Mouse (Mus musculus) retina, postnatal 1 day (tissue): Measurements from ENCODE around the gene Higd1c.
A peak's percentile ranks its signal among the peaks of the same experiment; 100 is the strongest.
"Not testable (repeated sequence)": the region's sequence is repeated elsewhere in the genome, so short reads cannot be mapped to it uniquely, and the experiment has no call there.

Source experiments
- DNase-seq: peaks from one replicate; pipeline ENCODE4 v3.0.0-alpha.2; 2012

Higd1c gene

DNA sequence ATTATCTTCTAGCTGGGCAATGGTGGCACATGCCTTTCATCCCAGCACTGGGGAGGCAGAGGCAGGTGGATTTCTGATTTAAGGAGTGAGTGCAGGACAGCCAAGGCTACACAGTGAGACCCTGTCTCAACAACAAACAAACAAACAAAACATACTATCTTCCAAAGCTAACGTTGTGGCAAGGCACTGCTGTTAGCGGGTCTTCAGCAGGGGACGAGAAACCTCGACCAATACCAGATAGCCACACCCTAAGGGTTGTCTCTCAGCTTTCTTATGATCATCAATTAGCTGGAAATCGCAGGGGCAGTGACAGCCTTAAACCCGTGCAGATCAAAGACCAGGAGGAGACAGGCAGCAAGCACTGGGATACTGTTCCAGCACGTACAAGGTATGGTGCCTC lies at the start of gene Higd1c:
Higd1c (plus strand) TSS at position 301 of the 400 bp plus-strand sequence.
- DNase-seq = no peak

DNA sequence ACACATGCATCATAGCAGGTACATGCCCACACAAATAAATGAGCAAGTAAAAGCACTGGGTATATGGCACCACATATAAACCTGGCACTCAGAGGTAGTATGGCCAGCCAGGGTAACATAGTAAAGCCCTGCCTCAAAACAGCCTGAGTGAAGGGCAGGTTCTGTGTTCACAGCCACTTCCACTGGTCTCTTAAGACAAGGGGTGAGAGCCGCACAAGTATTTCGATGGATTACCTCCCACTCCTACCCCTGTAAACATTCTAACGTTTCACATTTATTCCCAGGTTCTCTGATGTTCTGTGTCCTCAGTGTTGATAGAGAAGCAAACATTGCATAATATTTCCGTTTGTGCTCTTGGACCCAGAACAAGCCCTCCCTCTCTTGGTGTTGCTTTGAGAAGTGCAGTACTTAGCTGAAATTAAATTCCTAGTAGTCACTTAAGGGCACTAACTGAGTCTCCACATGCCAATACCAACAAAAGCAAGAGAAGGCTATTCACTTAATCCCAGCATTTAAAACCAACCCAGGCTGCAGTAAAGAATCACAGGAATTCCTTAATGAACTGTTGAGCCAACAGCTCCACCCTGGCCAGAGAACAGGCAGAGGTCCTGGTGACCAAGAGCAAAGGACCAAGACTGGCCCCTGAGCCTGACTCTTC lies 46.2 kb upstream of the Higd1c start:
- not testable (repeated sequence) for DNase-seq

DNA sequence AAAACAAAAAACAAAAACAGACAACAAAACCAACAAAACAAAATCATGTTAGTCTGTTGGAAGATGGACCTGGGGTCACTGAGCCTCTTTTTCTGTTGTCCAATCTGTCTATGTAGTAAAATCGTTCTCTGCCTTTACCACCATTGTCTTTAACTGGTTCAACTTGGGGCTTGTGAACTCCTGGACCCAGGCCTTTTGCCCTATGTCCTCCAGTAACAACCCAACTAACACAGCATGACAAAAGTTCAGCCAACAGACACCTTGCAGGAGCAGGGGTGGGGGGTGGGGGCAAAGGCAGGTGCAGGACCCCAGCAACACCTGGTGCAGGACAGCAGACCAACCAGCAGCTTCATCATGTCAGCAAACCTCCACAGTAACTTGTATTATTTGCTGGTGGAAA lies 44.5 kb upstream of the Higd1c start:
- DNase-seq = no peak

DNA sequence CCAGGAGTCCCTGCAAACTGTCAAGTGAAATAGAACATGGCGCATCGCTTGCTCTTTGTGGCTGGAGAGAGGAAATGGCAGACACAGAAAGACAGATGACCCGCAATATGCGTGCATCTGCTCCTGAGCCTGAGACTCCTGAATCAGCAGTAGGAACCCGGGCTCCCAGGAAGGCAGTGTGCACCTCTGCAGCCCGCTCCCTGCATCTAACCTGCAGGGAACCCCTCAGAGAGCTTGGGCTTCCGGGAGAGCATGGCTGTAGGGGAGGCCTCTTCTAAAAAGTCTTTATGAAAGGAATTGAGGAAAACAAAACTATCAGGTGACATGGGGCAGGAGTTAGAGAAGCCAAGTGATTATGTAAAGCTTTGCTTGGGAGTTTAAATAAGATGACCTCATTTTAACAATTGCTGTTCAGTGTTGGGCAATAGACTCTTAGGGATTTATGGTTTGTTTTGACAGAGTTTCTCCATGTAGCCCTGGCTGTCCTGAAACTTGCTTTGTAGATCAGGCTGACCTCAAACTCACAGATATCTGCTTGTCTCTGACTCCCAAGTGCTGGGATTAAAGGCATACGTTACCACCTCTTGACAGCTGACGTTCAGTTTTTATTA lies 43.9 kb upstream of the Higd1c start:
- DNase-seq = no peak

DNA sequence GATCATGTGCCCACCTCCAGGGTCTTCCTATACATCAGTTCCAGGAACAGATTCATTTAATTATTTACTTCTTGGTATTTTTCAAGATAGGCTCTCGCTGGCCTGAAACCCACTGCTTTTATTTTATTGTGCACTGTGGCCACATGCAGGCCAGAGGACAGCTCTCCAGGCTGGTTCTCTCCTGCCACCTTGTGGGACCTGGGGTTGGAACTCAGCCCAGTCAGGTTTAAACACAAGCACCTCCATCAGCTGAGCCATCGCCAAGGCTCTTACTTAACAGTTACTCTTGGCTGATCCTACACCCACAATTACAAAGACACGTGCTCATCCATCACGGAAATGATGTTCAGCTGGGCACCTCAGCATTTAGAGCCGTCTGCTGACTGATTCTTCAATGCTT lies 43.2 kb upstream of the Higd1c start:
- DNase-seq = peak; percentile 24

DNA sequence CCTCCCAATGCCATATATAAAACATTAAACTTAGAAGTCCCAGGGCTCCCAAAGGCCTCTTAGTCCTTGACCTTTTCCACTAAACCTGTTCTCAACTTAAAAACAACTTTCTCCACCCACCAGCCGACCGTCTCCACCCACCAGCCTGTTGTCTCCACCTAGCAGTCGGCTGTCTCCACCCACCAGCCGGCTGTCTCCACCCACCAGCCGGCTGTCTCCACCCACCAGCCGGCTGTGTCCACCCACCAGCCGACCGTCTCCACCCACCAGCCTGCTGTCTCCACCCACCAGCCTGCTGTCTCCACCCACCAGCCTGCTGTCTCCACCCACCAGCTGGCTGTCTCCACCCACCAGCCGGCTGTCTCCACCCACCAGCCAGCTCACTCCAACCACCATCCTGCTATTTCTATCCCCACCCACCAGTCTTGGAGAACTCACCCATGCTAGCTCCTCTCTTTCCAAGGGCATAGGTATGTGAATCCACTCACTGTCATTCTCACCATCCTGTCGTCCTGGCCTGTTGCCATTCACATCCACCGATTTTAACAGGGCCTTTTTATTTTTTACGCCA lies 40.2 kb upstream of the Higd1c start:
- no peak for DNase-seq

DNA sequence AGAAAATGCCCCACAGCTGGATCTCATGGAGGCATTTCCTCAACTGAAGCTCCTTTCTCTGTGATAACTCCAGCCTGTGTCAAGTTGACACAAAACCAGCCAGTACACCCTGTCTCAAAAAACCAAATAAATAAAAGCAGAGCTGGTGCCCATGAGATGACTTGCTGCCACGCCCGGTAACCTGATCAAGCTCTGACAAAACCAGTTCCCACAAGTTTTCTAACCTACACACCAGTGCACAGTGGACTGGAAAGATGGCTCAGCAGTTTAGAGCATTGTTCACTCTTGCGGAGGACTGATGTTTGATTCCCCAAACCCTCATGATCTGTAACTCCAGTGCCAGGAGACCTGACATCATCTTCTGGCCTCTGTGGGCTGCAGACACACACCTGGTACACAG lies 39.1 kb upstream of the Higd1c start:
- no peak for DNase-seq

DNA sequence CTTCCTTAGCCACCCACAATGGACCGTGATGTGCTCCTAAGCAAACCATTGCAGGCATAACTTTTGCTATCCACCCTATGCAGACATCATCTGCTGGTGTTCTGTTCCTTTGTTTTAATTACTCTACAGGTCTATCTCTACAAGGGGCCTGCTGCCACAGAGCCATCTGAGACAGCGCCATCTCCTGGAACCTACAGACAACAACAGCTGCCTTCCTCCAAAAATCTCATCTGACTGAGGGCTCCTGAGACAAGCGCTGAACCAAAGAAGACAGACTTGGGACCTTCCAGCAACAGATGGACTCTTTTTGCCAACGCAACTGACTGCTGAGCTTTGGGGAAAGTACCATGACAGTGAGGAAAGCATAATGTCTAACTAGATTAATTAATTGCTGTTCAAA lies 36.3 kb upstream of the Higd1c start:
- not testable (repeated sequence) for DNase-seq

DNA sequence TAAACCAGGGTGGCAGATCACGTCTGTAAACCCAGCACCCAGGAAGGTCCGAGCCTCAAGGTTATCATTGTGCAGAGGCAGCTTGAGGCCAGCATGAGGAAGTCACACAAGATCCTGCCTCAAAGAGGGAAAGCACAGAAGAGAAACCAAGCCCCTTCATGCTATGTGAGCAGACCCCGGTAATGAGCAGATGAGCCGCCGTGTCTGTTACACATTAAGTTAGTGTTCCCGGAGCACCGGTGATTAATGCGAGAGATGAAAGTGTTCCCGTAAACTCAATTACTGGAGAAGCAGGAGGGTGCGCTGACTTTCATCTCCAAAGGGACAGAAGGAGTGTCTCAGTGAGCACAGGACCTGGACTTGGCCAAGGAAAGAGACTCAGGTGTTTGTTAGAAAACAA lies 35.0 kb upstream of the Higd1c start:
- DNase-seq = not testable (repeated sequence)

DNA sequence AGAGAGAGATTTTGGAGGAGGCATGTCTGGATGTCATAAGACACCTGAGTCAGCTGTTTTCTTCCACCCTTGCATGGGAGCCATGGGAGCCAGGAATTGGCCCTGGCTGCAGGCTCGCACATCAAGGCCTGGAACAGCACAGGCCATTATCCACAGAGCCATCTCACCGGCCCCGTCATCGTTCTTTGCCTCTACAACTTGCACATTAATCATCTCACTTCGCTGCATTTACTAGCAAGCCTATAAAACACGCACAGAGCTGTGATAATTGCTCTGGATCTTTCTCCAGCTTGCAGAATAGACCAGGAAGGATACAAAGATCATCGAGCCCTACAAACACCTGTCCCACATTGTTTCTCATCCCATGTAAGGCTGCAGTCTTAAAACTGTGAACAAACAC lies 33.6 kb upstream of the Higd1c start:
- no peak for DNase-seq

DNA sequence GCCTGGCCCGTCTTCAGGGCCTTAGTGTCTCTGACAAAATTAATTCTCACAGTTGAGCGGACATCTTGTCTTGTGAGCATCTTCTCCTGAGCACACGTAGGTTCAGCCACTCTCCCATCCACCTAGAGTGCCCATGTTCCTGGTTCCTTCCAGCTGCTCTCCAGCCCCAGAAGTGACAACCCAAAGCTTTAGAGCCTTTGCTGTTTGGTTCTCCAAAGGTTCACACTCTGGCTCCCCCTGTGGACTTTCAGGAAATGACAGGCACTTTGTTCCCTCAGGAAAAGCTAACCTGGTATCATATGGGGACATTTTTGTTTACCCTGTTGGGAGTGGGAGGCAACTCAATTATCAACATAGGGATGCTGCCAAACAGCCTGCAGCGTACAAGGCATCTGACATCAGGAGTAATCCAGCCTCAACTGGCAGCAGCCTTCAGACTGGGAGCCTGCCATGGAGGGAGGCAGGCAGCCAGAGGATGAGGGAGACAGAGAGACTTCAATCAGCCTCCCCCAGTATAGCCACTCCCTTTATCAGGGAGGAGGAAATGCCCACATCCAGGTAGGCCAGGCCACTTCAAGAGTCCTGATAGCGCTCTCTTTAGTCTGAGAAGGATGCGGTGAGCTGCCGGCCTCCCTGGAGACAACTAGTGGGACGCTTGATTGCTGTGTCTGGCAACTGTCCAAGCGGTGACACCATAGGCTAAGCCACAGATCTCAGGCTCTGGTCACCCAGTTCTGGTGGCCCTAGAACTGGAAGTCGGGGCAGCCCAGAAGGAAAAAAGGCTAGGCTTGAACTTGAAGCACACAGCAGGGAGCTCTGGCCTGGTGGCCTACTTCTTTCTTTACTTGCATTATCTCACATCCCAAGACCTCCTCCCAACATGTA lies 32.0 kb upstream of the Higd1c start:
- DNase-seq = not testable (repeated sequence)

DNA sequence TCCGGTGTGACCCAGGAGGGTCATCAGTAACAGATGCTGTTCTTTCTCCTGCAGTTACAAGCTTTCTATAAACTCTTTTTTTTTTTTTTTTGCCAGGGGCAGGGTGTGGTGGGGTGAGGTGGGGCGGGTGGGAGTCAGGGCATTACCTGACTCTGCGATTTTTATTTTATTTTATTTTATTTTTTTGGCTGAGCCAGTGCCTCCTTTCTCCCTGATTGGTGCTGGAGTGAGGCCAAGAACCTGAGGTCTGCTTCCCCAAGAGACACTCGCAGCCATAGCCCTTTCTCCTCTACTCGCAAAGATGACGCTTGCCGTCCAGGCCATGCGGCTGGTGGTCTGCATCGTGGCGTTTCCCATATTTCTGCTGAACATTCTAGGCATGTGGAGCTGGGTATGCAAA lies 29.7 kb upstream of the Higd1c start, which contains the start of gene Mettl7a3:
Mettl7a3 (plus strand) TSS at position 301 of the 400 bp plus-strand sequence.
- no peak for DNase-seq

DNA sequence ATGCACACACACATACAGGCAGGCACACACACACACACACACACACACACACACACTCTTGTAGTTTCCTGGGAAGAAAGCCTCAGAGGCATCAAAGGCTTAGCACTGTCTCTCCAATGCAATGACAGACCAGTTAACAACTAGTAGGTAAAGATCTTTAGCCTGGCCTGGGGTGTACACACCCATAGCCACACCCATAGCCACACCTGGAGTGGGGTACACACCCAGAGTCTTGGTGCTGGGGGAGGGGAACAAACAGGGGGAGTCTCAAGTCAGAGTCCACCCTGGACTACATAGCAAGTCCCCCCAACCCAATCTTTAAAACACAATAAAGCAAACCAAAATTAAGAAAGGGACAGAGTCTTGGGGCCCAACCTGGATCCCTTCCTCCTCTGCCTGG lies 27.0 kb upstream of the Higd1c start:
- not testable (repeated sequence) for DNase-seq

DNA sequence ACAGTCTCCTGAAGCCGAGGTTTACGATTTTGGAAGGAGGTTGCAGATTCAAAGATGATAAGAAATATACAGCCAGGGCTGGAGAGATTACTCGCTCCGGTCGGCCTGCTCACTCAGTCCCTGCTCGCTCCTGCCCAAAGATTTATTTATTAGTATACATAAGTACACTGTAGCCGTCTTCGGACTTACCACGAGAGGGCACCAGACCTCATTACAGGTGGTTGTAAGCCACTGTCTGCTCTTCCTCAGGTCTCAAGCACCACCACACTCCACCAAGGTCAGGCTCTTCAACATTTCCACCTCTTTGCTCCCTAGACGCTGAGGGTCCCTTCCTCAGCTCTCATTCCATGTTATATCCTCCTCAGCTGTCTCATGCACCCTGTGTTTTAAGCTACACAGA lies 26.5 kb upstream of the Higd1c start:
- peak; percentile 54 for DNase-seq

DNA sequence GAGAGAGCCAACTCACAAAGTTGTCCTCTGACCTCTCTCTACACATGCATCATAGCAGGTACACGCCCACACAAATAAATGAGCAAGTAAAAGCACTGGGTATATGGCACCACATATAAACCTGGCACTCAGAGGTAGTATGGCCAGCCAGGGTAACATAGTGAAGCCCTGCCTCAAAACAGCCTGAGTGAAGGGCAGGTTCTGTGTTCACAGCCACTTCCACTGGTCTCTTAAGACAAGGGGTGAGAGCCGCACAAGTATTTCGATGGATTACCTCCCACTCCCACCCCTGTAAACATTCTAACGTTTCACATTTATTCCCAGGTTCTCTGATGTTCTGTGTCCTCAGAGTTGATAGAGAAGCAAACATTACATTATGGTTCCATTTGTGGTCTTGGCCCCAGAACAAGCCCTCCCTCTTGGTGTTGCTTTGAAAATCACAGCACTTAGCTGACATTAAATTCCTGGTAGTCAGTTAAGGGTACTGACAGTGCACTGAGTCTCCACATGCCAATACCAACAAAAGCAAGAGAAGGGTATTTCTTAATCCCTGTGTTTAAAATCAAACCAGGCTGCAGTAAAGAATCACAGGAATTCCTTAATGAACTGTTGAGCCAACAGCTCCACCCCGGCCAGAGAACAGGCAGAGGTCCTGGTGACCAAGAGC lies 22.9 kb upstream of the Higd1c start:
- DNase-seq = not testable (repeated sequence)

DNA sequence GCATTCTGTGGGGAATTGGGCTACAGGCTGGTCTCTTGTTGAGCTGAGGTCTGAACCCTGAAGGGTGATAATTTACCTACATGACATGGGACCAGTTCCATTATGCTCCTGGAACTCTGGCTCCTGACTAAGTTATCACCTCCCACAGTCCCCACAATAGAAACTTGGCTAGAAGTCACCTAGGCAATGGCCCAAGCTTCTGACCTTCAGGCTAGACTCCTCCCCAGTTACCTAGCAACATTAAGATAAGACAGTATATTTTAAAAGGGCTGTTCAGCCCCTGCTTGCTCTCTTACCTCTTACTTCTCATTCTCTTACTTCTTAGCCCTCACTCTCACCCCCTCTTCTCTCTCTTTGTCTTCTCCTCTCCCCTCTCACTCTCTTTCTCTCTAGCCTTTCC lies 18.9 kb upstream of the Higd1c start:
- no peak for DNase-seq

DNA sequence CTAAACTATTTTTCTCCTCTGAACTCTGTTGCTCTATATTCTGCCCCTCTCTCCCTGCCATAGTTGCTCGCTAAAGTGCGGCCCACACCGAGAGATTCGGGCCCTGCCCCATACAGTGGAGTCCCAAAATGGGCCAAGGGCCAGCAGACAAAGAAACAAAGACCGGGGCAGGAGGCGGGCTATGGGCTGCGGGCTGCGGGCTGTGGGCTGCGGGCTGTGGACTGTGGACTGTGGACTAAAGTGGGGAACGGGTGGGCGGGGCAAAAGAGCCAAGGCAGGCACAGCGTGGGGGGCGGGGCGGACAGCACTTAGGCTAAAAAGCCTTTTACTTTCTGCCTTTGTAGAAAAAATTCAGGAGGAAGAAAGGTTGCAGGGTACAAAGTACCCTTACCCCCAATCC lies 17.6 kb upstream of the Higd1c start:
- DNase-seq = no peak

DNA sequence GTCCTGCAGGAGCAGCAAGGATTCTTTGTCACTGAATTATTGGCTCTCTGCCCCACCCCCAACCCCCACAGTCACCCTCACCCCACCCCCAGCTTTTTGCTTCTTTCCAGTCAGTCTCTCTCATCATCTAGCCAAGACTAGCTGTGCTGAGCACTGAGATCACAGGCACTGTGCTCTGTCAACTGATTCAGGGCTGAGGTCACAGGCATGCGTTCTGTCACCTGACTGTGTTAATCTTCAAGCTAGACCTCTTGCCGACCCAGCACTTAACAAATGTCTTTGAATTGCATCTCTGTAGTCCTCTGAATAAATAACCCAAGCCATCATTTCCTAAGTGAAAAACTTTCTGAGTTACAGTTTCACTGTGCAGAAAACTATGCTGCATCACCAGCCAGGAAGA lies 14.8 kb upstream of the Higd1c start:
- no peak for DNase-seq

DNA sequence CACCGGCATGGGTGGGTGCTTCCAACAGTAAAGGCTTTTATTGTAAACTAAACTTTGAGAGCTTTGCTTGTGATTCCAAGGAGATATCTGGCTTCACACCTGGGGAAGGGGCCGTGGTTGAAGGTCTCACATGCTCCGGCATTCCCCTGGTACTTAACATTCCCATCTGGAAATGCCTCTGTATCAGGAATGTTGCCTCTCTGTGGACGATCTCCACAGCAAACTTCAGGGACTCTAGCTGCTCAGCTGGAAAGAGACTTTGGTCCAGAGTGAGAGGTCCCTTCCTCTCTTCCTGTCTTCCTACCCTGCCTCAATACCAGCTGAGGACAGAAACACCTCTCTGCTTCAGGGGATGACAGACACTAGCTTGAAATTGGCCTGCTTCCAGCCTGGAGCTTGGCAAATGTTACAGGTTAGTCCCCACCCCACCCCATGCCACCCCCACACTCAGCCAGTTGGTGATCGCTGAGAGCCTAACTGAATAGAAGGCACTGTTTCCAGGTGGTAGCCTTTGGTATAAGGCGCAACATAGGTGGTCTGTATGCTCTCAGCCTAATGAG lies 12.8 kb upstream of the Higd1c start:
- DNase-seq = no peak

DNA sequence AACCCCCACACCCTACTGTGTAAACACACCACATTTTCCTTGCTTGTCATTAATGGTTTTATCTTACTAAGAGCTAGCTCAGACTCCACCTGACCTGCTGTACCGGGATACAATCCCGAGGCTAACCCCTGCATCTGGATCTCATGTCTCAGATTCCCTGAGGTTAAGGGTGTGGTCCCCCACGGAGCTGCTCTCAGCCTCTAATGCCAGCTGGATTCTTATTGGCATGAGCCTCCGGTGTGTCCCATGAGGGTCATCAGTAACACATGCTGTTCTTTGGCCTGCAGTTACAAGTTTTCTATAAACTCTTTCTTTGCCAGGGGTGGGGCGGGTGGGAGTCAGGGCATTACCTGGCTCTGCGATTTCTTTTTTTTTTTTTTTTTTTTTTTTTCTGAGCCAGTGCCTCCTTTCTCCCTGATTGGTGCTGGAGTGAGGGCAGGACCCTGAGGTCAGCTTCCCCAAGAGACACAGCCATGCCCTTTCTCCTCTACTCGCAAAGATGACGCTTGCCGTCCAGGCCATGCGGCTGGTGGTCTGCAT lies 11.6 kb upstream of the Higd1c start, which contains the start of the genes Methig1 and Mettl7a2:
Methig1 (plus strand) TSS at position 439 of the 540 bp plus-strand sequence.
Mettl7a2 (plus strand) TSS at position 490 of the 540 bp plus-strand sequence.
- DNase-seq = no peak

DNA sequence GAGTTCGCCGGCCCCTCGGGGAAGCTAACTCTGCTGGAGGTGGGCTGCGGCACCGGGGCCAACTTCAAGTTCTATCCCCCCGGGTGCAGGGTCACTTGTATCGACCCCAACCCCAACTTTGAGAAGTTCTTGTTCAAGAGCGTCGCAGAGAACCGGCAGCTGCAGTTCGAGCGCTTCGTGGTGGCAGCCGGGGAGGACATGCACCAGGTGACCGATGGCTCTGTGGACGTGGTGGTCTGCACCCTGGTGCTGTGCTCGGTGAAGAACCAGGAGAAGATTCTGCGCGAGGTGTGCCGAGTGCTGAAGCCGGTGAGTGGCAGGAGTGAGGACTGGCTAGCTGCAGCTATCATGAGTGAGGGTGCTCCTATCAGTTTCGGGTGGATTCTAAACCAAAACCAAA lies 10.9 kb upstream of the Higd1c start:
- DNase-seq = not testable (repeated sequence)

DNA sequence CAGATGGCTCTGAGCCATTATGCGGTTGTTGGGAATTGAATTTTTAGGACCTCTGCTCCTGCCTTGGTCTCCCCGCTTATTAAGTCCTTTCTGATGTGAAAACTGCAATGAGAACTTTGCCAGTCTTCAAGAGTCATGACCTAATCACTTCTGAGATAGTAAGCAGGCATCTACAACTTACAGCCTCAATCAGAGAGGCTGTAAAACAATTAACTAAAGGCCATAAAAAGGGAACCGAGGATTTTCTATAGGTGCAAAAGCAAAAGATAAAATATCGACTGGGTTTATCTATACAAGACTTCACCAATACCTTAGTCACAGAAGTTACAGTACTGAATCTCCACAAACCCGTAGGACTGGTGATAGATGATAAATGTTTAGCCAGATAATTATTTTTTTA lies 8.5 kb upstream of the Higd1c start:
- no peak for DNase-seq
